Mouse (Mus musculus) cerebellum, adult 8-10 months (tissue): ENCODE results near the gene Gm28035.

Experiments
- DNase-seq: peaks from one replicate; pipeline ENCODE4 v3.0.0; 2022

Gene Gm28035

DNA sequence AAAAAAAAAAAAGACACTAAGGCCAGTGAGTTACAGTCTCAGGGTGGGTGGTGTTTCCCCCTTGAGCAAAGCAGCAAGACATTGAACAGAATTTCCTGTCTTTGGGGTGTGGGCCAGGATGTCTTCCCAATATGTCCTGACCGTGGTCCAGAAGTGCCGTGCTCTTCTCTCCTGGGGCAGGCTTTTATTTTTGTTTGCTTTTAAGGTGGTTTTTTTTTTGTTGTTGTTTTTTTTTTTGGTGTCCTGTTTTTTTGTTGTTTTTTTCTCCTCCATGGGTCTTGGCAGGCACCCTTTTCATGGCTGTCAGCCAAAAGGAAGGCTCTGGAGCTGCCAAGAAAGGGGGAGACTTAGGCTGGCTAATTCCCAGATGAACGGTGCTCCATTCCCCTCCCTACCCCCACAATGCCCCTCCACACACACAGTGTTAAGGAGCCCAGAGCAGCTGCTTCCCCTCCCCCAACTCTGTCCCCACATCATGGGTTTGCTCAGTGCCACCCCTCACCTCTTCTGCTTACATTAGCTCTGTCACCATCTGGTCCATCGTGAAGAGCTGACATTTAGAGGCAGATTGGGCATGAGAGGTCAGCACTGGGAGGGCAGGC is 22.6 kb downstream of the Gm28035 start:
- peak; percentile 77 for DNase-seq

DNA sequence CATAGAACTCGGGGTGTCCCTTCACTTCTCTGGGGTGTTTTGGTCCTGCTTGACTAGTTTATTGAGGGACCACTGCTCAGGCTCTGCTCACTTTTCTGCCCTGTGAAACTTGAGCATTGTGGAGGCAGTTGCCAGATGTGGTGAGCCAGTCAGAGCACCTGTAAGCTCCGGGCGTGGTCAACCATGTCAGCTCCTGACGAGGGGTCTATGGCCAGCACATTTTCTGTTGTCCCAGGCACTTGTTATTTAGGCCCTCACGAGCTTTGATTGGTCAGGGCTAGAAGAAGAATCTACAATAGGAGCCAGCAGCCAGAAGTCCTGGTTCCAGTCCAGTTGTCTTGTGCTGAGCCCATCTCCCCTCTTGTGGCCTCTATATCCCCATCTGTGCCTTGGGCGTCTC is 23.4 kb downstream of the Gm28035 start:
- no peak for DNase-seq

DNA sequence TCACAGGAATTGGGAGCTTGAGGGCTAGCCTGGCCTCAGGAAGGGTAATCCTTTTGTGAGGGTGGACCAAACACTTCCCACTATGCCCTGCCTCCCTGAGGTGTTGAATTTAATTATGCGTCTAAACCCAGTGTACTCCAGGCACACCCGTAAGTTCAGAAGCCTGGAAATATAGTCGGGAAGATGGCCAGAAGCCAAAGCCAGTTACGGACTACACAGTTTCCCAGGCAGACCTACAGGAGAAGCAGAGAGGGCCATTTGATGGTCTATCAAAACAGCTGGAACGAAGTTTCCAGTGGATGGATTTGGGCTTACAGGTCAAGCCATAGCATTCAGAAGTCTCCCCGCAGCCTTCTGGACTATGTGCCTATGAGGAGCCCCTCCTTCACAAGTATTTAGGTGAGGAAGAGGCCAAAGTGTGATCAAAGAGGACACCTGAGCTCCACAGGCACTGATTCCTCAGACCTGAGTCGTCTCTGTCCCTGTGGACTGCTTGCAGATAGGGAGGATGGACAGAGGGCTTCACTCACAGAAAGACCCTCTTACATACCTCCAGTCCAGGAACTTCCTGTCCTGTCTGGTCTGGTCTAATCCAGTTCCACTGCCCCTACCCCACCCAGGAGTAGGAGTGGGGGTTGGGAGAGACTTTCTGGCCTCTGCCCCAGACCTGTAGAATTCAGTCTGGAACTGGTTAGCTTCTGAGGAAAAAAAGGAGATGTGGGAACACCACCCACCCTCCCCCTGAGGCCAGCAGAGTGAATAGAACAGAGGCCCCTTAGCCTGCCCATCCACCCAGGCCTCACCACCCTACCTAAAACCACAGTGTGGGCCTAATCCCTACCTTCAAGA is 24.5 kb downstream of the Gm28035 start:
- DNase-seq = no peak

DNA sequence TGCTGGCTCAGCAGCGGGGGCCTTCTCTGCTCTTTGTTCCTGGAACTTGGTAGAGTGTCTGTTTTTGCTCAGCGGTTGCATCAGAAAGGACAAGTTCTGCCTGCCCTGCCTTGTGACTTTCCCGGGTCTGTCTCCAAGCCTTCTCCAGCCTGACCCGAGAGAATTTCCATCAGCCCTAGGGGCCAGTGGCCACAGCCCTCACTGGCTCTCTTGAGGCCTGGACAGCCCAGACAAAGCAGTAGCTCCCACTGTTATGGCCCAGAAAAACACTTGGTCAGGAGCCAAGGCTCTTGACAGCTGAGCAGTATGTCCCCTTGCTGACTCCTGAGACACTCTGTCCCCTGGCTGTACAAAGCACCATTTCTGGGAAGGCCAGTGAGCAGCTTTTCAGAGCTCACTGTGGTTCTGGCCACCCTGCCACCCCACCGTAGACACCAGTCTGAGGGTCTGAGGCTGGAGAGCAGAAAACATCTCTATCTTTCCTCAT is 25.4 kb downstream of the Gm28035 start, which contains the start of gene Phyhd1:
TSS of gene Phyhd1 (plus strand) at position 437 of the 487 bp plus-strand sequence.
- DNase-seq = peak; percentile 63

DNA sequence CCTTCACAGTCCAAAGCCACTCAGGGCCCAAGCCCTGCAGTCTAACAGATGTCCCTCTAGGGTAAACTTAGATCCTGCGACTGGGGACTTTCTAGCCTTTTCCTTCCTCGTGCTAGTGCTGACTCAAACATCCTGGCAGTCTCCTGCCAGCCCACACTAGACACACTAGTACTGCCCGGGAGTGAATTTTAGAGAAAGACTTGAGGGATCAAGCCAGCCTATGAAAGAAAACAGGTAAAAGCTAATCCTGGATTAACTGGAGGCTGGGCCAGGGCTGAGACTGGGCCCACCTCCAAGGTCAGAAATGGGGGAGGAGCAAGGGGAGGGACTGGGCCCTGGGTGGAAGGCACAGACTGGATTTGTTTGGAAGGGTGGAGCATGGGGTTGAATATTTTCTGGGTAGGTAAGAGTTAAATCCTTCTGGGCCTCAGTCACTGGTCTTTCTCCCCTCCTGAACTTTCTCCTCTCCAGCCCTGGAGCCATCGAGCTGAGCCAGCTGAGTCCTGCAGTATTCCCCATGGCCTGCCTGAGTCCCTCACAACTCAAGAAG is 26.1 kb downstream of the Gm28035 start:
- no peak for DNase-seq

DNA sequence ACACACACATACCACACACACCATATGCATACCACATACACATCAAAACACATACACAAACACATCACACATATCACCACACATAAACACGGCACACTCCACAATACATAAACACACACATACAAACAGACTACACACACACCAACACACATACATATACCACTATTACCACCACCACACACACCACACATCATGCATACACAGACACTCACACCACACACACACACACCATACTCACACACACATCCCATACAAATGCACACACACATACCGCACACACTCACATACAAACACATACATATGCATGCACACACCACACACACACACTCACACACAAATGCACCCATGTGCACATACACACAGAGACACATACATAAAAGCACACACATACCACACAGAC is 27.1 kb downstream of the Gm28035 start:
- DNase-seq = no peak

DNA sequence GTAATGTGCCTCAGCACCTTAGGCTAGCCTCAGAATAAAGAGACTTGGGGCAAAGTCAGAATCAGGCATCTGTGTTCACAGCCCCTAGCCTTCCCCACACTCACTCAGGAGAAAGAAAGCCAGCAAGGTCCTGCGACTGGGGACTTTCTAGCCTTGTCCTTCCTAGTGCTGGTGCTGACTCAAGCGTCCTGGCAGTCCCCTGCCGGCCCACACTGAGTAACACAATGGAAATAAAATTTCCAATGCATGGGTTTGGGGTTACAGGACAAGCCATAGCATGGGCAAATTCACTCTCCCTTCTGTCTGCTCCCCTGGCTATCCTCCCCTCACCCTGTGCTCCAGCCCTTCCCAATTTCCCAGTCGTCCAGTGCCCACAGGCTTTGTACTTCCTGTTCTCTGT is 28.0 kb downstream of the Gm28035 start:
- DNase-seq = no peak

DNA sequence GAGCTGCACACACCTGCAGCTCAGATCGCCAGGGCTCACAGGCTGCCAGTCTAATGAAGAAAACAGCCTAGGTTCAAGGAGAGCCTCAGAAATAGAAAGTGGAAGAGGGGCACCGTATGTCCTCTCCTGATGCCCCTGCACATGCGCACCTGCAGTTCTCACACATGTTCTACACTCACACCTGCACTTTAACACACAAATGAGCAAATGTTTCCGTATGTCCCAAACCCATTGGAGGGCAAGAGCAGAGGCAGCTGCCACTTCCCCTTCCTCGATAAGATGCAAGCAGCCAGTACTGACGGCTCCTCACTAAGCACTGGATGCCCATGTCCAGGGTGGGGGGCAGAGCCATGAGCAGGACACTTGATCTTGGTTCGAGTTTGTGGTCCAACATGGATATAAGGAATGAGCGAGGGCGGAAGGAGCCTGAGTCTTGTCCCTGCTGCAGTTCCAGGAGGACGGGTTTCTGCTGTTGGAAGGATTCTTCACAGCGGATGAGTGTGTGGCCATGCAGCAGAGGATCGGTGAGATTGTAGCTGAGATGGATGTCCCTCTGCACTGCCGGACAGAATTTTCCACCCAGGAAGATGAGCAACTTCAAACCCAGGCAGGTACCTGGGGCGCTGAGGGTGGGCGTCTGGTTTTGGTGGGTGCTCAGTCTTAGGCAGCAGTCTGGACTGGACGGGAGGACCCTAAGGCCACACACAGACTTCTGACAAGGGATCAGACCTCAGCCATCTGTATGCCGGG is 29.0 kb downstream of the Gm28035 start:
- no peak for DNase-seq

DNA sequence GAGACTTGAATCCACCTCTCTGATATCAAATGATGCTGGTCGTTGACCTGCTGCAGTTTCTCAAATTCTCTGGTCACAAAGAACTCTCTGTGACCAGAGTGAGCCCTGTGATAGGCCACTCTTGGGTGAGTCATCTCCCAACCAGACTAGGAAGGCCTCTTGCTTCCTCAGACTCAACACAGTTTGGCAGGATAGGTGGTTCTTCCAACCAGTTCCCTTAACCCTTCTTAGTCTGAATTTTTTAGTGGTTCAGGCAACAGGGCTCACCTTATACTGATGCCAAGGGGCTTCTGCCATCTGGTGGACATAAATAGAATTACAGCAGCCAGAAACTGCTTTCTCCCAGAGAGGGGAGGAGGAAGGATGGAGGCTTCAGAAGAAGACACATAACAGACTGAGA is 29.8 kb downstream of the Gm28035 start:
- DNase-seq = peak; percentile 78

DNA sequence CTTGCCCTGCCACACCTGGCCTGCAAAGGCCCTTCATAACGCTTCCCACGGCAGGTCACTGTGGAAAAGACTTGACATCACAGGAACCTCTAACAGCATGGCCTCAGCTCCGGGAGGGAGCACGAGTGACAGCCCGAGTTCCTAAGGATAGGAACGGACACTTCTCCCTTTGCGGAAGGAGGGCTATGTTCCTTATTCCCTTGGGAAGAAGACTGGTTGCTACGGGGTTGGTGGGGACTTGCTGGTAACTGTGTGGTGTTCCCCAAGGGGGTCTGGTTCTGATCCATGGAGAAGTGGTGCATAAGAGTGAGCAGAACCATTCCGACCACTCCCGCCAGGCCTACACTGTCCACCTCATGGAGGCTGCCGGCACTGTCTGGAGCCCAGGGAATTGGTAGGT is 40.4 kb downstream of the Gm28035 start, which contains the start of gene Gm28038:
TSS of gene Gm28038 (plus strand) at position 301 of the 400 bp plus-strand sequence.
- DNase-seq = no peak

DNA sequence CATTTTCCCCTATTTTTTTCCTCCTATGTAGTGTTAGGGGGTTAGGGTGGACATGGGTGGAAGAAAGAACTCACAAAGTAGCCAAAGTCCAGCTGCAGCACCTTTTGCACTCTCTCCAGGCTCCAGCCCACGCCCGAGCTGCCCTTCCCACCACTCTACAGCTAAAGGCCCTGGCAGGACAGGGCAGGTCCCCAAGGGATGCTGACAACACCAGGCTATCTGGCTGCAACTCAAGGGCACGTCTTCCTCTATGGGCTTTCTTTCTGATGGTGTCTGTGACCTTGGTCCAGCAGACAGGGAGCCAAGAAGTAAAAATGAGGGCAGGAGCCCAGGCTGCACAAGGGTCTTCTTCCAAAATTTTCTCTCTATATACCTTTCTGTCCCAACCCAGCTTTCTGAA is 41.3 kb downstream of the Gm28035 start:
- DNase-seq = no peak

DNA sequence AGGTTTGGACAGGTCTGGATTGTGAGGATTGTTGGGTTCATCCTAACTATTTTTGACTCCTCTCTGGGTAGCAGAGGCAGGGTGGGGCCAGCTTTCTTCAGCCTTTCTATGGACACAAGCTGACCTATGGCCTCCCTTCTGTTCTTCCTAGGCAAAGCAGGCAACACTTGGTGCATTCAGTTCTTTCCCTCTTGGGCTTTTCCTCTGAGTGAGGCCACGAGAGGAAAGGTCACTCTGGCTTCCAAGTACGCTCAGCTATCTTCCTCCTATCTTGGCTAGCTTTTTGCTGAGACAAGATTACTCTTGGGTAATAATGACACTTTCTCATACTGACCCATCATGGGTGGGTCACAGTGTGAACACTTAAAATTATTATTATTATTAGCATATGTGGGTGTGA is 42.8 kb downstream of the Gm28035 start:
- no peak for DNase-seq

DNA sequence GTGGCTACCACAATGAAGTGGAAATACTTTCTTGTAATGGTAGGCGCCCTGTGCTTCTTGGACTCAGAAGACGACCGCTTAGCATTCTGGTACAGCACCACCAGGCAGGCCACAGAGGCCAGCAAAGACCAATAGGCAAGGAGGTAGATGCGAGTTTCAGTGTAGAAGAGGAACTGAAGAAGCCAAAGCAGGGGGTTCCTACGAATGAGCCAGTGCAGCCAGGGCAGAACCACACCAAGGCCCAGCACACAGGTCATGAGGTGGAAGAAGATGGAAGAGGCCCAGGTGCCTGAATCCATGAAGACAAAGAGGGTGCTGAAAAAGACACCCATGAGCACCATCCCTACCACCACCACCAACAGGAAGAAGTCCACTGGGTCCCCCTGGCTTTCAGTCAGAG is 44.6 kb downstream of the Gm28035 start:
- DNase-seq = no peak

DNA sequence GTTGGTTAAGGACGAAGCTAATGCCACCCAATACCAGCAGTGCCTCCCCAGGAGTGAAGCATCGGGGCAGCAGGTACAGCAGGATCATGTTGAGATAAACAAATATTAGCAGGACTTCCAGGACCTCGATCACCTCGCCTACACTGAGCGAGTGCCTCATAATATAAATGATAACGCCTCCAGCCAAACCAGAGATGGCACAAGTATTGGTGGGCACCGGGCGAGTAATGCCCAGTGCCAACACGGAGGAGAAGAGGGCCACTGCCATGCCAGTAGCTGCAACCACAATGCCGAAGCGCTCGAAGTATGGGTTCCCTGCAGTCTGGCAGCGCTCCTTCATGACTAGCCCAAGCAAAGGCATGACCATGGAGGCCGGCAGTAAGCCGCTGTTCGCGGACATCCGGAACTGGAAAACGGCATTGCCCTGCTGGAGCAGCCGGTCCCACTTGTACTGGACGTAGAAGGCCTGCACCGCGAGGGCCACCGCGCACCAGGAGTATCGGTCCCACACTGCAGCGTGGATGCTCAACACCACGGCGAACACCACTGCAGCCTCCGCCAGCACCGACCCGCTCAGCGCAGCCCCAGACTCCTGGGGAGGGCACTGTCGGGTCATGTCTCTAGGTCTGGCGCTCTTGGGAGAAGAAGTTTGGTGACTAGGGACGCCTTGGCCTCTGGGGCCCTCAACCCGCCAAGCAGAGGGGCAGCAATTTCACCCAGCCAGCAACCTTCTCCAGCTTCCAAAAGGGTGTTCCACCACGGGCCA is 45.2 kb downstream of the Gm28035 start:
- DNase-seq = no peak

DNA sequence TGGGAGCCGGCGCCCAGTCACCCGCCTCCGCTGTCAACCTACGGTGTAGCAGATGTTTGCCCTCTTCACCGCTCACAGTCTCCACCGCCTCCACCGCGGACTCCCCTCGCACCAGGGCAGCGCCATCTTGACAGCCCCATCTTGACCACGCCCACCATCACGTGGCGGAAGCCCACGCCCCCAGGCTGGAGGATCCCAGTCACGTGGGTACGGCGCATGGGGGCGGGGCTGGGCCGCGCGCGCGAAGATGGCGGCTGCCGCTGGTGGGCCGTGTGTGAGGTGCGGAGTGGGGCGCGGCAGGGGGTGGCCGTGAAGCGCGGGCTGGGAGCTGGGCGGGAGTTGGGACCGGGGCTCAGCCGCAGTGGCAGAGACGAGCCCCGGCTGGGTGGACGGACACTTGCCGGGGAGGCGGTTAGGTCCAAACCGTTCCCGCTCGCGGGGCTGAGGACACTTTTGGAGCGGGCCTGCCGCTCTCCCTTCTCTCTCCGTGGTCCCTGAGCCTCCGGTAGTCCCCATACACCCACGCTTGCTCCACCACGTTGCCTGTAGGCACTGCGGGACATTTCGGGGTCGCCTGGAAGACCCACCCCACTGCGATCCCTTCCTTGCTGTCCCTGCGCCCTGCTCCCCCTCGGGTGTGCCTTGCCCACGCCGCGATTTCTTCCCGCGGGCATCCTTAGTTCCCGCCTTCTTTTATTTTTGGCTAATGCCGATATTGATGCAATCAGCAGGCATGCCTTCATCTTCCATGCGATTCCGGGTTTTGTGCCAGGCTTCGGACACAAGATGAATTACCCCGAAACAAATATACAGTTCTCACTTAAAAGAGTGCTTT is 46.0 kb downstream of the Gm28035 start, which contains the start of the genes Dolk and Nup188:
TSS of gene Dolk (minus strand) at position 143 of the 835 bp plus-strand sequence.
TSS of gene Nup188 (plus strand) at position 206 of the 835 bp plus-strand sequence.
- peak; percentile 96 for DNase-seq

DNA sequence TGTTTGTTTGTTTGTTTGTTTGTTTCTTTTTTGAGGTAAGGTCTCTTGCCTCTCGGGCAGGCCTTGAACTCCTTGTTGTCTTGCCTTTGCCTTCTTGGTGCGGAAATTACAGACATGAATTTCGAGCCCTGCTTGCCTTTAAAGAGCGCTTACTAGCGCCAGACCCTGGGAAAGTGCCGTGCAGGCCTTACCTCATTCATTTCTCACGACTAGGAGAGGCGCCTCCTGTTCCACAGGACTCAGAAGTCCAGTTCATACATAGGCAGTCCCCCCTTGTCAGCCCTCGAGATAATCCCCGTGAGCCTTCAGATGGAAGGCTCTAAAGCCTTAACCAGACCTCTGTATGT is 46.6 kb downstream of the Gm28035 start:
- no peak for DNase-seq

DNA sequence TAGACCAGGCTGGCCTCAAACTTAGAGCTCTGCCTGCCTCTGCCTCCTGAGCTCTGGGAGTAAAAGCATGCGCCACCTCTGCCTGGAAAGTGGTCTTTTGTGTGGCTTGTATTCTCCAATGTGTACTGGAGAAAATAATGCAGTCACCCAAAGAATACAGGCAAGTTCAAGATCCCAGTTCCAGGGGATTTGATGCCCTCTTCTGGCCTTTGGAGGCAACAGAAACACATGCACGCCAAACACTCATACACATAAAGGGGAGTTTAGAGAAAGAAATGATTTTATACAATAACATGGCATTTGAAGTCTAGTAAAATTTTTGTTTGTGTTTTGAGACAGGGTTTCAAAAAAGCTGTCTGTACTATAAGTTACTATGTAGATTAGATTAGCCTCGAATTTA is 59.2 kb downstream of the Gm28035 start:
- DNase-seq = no peak

DNA sequence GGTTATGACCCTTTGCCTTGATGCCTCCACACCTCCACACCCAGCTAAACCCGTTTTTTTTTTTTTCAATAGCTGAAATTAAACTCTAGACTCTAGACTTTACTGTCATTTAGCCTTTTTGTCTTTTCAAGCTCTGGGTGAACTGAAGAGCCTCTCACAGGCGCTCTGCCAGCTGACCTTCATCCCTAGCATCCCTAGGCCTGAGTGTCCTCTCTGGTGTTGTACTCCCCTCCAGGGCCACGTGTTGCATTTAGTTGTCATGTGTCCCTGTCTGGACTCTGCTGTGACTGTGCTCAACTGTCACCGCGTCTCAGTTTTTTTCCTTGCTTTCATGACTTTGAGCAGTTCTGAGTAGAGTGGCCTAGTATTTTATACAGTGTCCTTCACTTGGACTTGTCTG is 59.6 kb downstream of the Gm28035 start:
- DNase-seq = no peak

DNA sequence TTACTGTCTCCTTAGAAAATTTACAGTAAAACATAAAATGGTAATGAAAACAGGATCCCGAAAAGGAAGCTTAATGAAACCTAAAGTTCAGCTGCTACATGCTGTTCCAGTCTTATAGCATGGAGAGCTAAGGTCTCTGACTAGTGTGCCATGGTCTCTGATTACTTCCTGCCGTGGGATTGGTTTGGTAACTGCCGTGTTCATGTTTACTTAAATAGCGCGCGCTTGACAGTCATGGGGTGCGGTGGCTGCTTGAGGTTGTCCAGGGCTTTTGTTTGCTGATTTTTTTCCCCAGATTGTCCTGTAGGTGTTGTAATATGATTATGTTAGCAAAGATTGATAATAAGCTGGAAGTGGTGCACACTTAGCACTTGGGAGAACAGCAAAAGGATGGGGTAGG is 65.7 kb downstream of the Gm28035 start:
- no peak for DNase-seq

DNA sequence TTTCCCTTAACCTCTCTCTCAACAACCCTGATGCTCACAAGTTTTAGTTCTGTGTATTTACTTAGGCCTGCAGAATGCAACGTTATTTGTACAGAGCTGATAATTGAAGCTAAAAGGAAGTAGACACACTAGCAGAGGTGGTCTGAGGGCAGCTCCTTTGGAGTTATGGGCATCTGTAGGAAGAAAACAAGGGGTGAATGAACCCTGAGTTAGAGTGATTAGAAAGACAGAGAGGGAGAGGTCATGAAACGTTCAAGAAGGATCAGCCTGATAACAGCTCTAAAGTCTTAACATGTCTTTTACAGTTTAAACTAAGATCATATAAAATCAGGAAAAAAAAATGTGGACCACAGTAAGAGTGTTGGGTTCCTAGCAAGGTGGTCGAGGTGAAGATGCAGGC is 69.0 kb downstream of the Gm28035 start:
- DNase-seq = no peak

DNA sequence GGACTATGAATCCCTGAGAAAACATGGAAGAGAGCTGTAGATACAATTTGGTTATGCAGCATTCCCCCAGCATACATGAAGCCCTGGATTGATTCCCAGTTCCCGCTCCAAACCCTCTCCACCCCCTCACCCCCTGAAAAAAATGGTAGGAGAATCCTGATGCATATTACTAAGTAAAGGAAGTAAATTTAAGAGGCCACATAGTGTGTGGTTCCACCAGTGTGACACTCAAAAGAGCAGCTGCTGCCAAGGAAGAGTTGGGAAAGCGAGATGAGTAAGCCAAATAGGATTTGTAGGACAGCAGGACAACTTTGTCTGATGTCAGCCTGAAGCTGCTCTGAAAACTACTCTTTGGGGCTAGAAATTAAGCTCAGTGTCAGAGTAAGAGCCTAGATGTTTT is 71.1 kb downstream of the Gm28035 start:
- DNase-seq = no peak
